Mouse (Mus musculus) adrenal gland (tissue): Measurements from ENCODE around the gene Ccdc96.

Experiments used
- intact Hi-C: fragments of 180-260 bp; cut with DNase I; formaldehyde crosslinking; loops from one replicate; pipeline ENCODE4 v1.15.1; 2025
- long read RNA-seq, 2 experiments: library from polyadenylated mRNA; unstranded; transcript quantifications; one replicate each; pipeline ENCODE4 v2.0.0; 2020; ENCODE audit warnings: borderline replicate concordance in 1 of 2; ENCODE audit not compliant: insufficient replicate concordance in 1 of 2

The Ccdc96 gene
- long read RNA-seq, experiment 1, result 0 reads
- long read RNA-seq, experiment 2, partial matches to known transcripts, result 0 of 1 reads
- long read RNA-seq, experiment 2, other reads (novel, unspliced or antisense), result 0 of 1 reads

- intact Hi-C loops, result no loop called here
Measured at GRCm38 (mm10) chr5:36484171-36484990, at the start of gene Ccdc96, which contains the start of gene Tada2b. Ccdc96 (plus strand) TSS chr5:36484588. Tada2b (minus strand) TSS chr5:36484285.

GRCm38 (mm10) chr5:36436858-36437257, 47.5 kb upstream of the Ccdc96 start:
- intact Hi-C loops, result no loop called here

GRCm38 (mm10) chr5:36440741-36441140, 43.6 kb upstream of the Ccdc96 start:
- intact Hi-C loops, result no loop called here

GRCm38 (mm10) chr5:36444611-36445010, 39.8 kb upstream of the Ccdc96 start:
- intact Hi-C loops, result no loop called here

- intact Hi-C loops, result no loop called here
Measured at GRCm38 (mm10) chr5:36445028-36445427, 39.4 kb upstream of the Ccdc96 start.

- intact Hi-C loops, result no loop called here
Measured at GRCm38 (mm10) chr5:36446166-36446890, 38.1 kb upstream of the Ccdc96 start.

GRCm38 (mm10) chr5:36447872-36448271, 36.5 kb upstream of the Ccdc96 start:
- intact Hi-C loops, result no loop called here

- intact Hi-C loops, result no loop called here
Measured at GRCm38 (mm10) chr5:36449710-36450358, 34.6 kb upstream of the Ccdc96 start.

- intact Hi-C loops, result no loop called here
Measured at GRCm38 (mm10) chr5:36451119-36451518, 33.3 kb upstream of the Ccdc96 start.

- intact Hi-C loops, result no loop called here
Measured at GRCm38 (mm10) chr5:36451872-36452389, 32.5 kb upstream of the Ccdc96 start.

GRCm38 (mm10) chr5:36452821-36453220, 31.6 kb upstream of the Ccdc96 start:
- intact Hi-C loops, result no loop called here

GRCm38 (mm10) chr5:36457706-36458105, 26.7 kb upstream of the Ccdc96 start:
- intact Hi-C loops, result no loop called here

- intact Hi-C loops, result no loop called here
Measured at GRCm38 (mm10) chr5:36458926-36459325, 25.5 kb upstream of the Ccdc96 start.

- intact Hi-C loops, result loop anchor here (5.0 to 10.0 kb wide), 2 partner anchors 124 to 282 kb away; no protein-coding TSS in a partner anchor
Measured at GRCm38 (mm10) chr5:36460712-36461111, 23.7 kb upstream of the Ccdc96 start.

GRCm38 (mm10) chr5:36461231-36461630, 23.2 kb upstream of the Ccdc96 start:
- intact Hi-C loops, result loop anchor here (5.0 to 10.0 kb wide), 2 partner anchors 124 to 281 kb away; no protein-coding TSS in a partner anchor

GRCm38 (mm10) chr5:36462810-36463209, 21.6 kb upstream of the Ccdc96 start:
- intact Hi-C loops, result loop anchor here (5.0 to 10.0 kb wide), 2 partner anchors 122 to 279 kb away; no protein-coding TSS in a partner anchor

- intact Hi-C loops, result loop anchor here (5.0 to 10.0 kb wide), 2 partner anchors 121 to 279 kb away; no protein-coding TSS in a partner anchor
Measured at GRCm38 (mm10) chr5:36463391-36463790, 21.0 kb upstream of the Ccdc96 start.

- intact Hi-C loops, result loop anchor here (1.0 to 10.0 kb wide), 3 partner anchors 18 to 277 kb away; no protein-coding TSS in a partner anchor
Measured at GRCm38 (mm10) chr5:36464709-36465661, 19.4 kb upstream of the Ccdc96 start, which contains the start of gene Grpel1. Grpel1 (plus strand) TSS chr5:36464998.

- intact Hi-C loops, result loop anchor here (10.0 kb wide), 1 partner anchor 119 kb away; no protein-coding TSS in a partner anchor
Measured at GRCm38 (mm10) chr5:36465889-36466288, 18.5 kb upstream of the Ccdc96 start.

GRCm38 (mm10) chr5:36471206-36471605, 13.2 kb upstream of the Ccdc96 start:
- intact Hi-C loops, result no loop called here
